Mouse (Mus musculus): ENCODE measurements around the gene Dohh. TPM values are rescaled to one million over a fixed set of nuclear protein-coding genes. Genes with fewer than 3 reads are reported as not detected.

Gene Dohh
- polyA plus RNA-seq, 1 experiment from 2014 or later = 68.9 TPM

- Histone ChIP-seq H3K4me2 (replicated peaks) (peak overlapping the region; percentile 87), H3K9me3 (ENCODE audit: control insufficient read depth, low read length) (no peaks in the 10 kb centered on the region), H3K27me3 (ENCODE audit: control insufficient read depth, insufficient read depth, low read length) (no peaks in the 10 kb centered on the region), H3K27ac (peak overlapping the region; percentile 74), H3K9ac (peak overlapping the region; percentile 90), H3K4me1 (replicated peaks; ENCODE audit: control insufficient read depth, insufficient read depth, low read length) (peaks cover 24% of the 10 kb centered on the region), H3K36me3 (replicated peaks; ENCODE audit: control insufficient read depth, insufficient read depth) (peaks cover 20% of the 10 kb centered on the region), H3K4me3 (replicated peaks; ENCODE audit: low read length) (peak overlapping the region; percentile 81)
- under 1% methylated on average over 46 of the region's 46 CpGs for WGBS
- peak; percentile 99 for DNase-seq (ENCODE audit: low spot score)
- ATAC-seq (ENCODE audit: low FRiP score) = peak; percentile 96
Measured at GRCm38 (mm10) chr10:81378553-81379182, 5.6 kb upstream of the Dohh start.

- peak overlapping the region; percentile 74 for H3K27ac ChIP-seq
- H3K4me2 ChIP-seq (replicated peaks) = peak overlapping the region; percentile 56
- no peaks in the 10 kb centered on the region for H3K9me3 ChIP-seq (ENCODE audit: control insufficient read depth, low read length)
- 65% methylated on average over 3 of the region's 3 CpGs for WGBS
- peak overlapping the region; percentile 81 for H3K4me3 ChIP-seq (replicated peaks; ENCODE audit: low read length)
- DNase-seq (ENCODE audit: low spot score) = no peak
- peaks cover 15% of the 10 kb centered on the region for H3K36me3 ChIP-seq (replicated peaks; ENCODE audit: control insufficient read depth, insufficient read depth)
- H3K27me3 ChIP-seq (ENCODE audit: control insufficient read depth, insufficient read depth, low read length) = no peaks in the 10 kb centered on the region
- H3K4me1 ChIP-seq (replicated peaks; ENCODE audit: control insufficient read depth, insufficient read depth, low read length) = peaks cover 24% of the 10 kb centered on the region
- H3K9ac ChIP-seq = peak overlapping the region; percentile 49
- no peak for ATAC-seq (ENCODE audit: low FRiP score)
Measured at GRCm38 (mm10) chr10:81379183-81379553, 5.1 kb upstream of the Dohh start.

- Histone ChIP-seq H3K27me3 (ENCODE audit: control insufficient read depth, insufficient read depth, low read length) (no peaks in the 10 kb centered on the region), H3K4me3 (replicated peaks; ENCODE audit: low read length) (no peak overlapping the region), H3K27ac (no peak overlapping the region), H3K9ac (no peak overlapping the region), H3K4me2 (replicated peaks) (no peak overlapping the region), H3K4me1 (replicated peaks; ENCODE audit: control insufficient read depth, insufficient read depth, low read length) (peaks cover 25% of the 10 kb centered on the region), H3K36me3 (replicated peaks; ENCODE audit: control insufficient read depth, insufficient read depth) (peaks cover 9% of the 10 kb centered on the region; the same call in 1 of the 2 replicates), H3K9me3 (ENCODE audit: control insufficient read depth, low read length) (no peaks in the 10 kb centered on the region)
- ATAC-seq (ENCODE audit: low FRiP score) = no peak
- no peak for DNase-seq (ENCODE audit: low spot score)
- WGBS = 92% methylated on average over 6 of the region's 6 CpGs
Measured at GRCm38 (mm10) chr10:81379809-81380378, 4.3 kb upstream of the Dohh start.

GRCm38 (mm10) chr10:81382039-81382438 lies 2.2 kb upstream of the Dohh start:
- Histone ChIP-seq H3K27me3 (ENCODE audit: control insufficient read depth, insufficient read depth, low read length) (no peaks in the 10 kb centered on the region), H3K27ac (no peak overlapping the region), H3K4me2 (replicated peaks) (no peak overlapping the region), H3K9me3 (ENCODE audit: control insufficient read depth, low read length) (no peaks in the 10 kb centered on the region), H3K4me3 (replicated peaks; ENCODE audit: low read length) (no peak overlapping the region), H3K36me3 (replicated peaks; ENCODE audit: control insufficient read depth, insufficient read depth) (peaks cover 10% of the 10 kb centered on the region), H3K4me1 (replicated peaks; ENCODE audit: control insufficient read depth, insufficient read depth, low read length) (peaks cover 20% of the 10 kb centered on the region), H3K9ac (no peak overlapping the region)
- DNase-seq (ENCODE audit: low spot score) (no peak), ATAC-seq (ENCODE audit: low FRiP score) (no peak)
- 88% methylated on average over 5 of the region's 5 CpGs for WGBS

- H3K27me3 ChIP-seq (ENCODE audit: control insufficient read depth, insufficient read depth, low read length) = no peaks in the 10 kb centered on the region
- 1% methylated on average over 19 of the region's 19 CpGs for WGBS
- peaks cover 30% of the 10 kb centered on the region for H3K36me3 ChIP-seq (replicated peaks; ENCODE audit: control insufficient read depth, insufficient read depth)
- peak overlapping the region; percentile 64 for H3K4me2 ChIP-seq (replicated peaks)
- H3K4me3 ChIP-seq (replicated peaks; ENCODE audit: low read length) = peak overlapping the region; percentile 85
- peak overlapping the region; percentile 83 for H3K9ac ChIP-seq
- peaks cover 10% of the 10 kb centered on the region for H3K4me1 ChIP-seq (replicated peaks; ENCODE audit: control insufficient read depth, insufficient read depth, low read length)
- peak; percentile 14; the same call in 1 of the 2 replicates for ATAC-seq (ENCODE audit: low FRiP score)
- H3K27ac ChIP-seq = peak overlapping the region; percentile 86
- no peaks in the 10 kb centered on the region for H3K9me3 ChIP-seq (ENCODE audit: control insufficient read depth, low read length)
- DNase-seq (ENCODE audit: low spot score) = no peak
Measured at GRCm38 (mm10) chr10:81384605-81384982, 366 bp downstream of the Dohh start.

GRCm38 (mm10) chr10:81385603-81386306 lies 1.5 kb downstream of the Dohh start:
- Histone ChIP-seq H3K27ac (no peak overlapping the region), H3K9me3 (ENCODE audit: control insufficient read depth, low read length) (no peaks in the 10 kb centered on the region), H3K4me1 (replicated peaks; ENCODE audit: control insufficient read depth, insufficient read depth, low read length) (peaks cover 10% of the 10 kb centered on the region), H3K4me2 (replicated peaks) (peak overlapping the region; percentile 64; the same call in 1 of the 2 replicates), H3K9ac (peak overlapping the region; percentile 83; the same call in 1 of the 2 replicates), H3K4me3 (replicated peaks; ENCODE audit: low read length) (peak overlapping the region; percentile 85), H3K36me3 (replicated peaks; ENCODE audit: control insufficient read depth, insufficient read depth) (peaks cover 30% of the 10 kb centered on the region), H3K27me3 (ENCODE audit: control insufficient read depth, insufficient read depth, low read length) (no peaks in the 10 kb centered on the region)
- no peak for ATAC-seq (ENCODE audit: low FRiP score)
- DNase-seq (ENCODE audit: low spot score) = no peak
- WGBS = 81% methylated on average over 22 of the region's 22 CpGs

- DNase-seq (ENCODE audit: low spot score) (no peak), ATAC-seq (ENCODE audit: low FRiP score) (no peak)
- peaks cover 35% of the 10 kb centered on the region for H3K36me3 ChIP-seq (replicated peaks; ENCODE audit: control insufficient read depth, insufficient read depth)
- no peak overlapping the region for H3K4me2 ChIP-seq (replicated peaks)
- no peak overlapping the region for H3K9ac ChIP-seq
- H3K4me1 ChIP-seq (replicated peaks; ENCODE audit: control insufficient read depth, insufficient read depth, low read length) = peaks cover 10% of the 10 kb centered on the region
- H3K27me3 ChIP-seq (ENCODE audit: control insufficient read depth, insufficient read depth, low read length) = no peaks in the 10 kb centered on the region
- no peak overlapping the region for H3K27ac ChIP-seq
- H3K9me3 ChIP-seq (ENCODE audit: control insufficient read depth, low read length) = no peaks in the 10 kb centered on the region
- 95% methylated on average over 20 of the region's 20 CpGs for WGBS
- H3K4me3 ChIP-seq (replicated peaks; ENCODE audit: low read length) = no peak overlapping the region
Measured at GRCm38 (mm10) chr10:81387716-81388115, 3.5 kb downstream of the Dohh start.

- WGBS = 85% methylated on average over 5 of the region's 5 CpGs
- H3K27me3 ChIP-seq (ENCODE audit: control insufficient read depth, insufficient read depth, low read length) = no peaks in the 10 kb centered on the region
- peaks cover 35% of the 10 kb centered on the region for H3K36me3 ChIP-seq (replicated peaks; ENCODE audit: control insufficient read depth, insufficient read depth)
- H3K4me3 ChIP-seq (replicated peaks; ENCODE audit: low read length) = no peak within 1 kb of the TSS
- DNase-seq (ENCODE audit: low spot score) (no peak), ATAC-seq (ENCODE audit: low FRiP score) (no peak)
- no peak within 1 kb of the TSS for H3K27ac ChIP-seq
- peaks cover 10% of the 10 kb centered on the region for H3K4me1 ChIP-seq (replicated peaks; ENCODE audit: control insufficient read depth, insufficient read depth, low read length)
- no peak within 1 kb of the TSS for H3K9ac ChIP-seq
- no peaks in the 10 kb centered on the region for H3K9me3 ChIP-seq (ENCODE audit: control insufficient read depth, low read length)
- H3K4me2 ChIP-seq (replicated peaks) = no peak within 1 kb of the TSS
Measured at GRCm38 (mm10) chr10:81388505-81389055, 4.4 kb downstream of the Dohh start, which contains the start of gene Gm48552. Gm48552 (plus strand) TSS chr10:81389005.

GRCm38 (mm10) chr10:81389373-81389772 lies 5.1 kb downstream of the Dohh start:
- no peak for ATAC-seq (ENCODE audit: low FRiP score)
- Histone ChIP-seq H3K36me3 (replicated peaks; ENCODE audit: control insufficient read depth, insufficient read depth) (peaks cover 35% of the 10 kb centered on the region), H3K4me2 (replicated peaks) (no peak overlapping the region), H3K4me3 (replicated peaks; ENCODE audit: low read length) (no peak overlapping the region), H3K9ac (no peak overlapping the region), H3K4me1 (replicated peaks; ENCODE audit: control insufficient read depth, insufficient read depth, low read length) (peaks cover 10% of the 10 kb centered on the region), H3K27ac (no peak overlapping the region), H3K9me3 (ENCODE audit: control insufficient read depth, low read length) (no peaks in the 10 kb centered on the region), H3K27me3 (ENCODE audit: control insufficient read depth, insufficient read depth, low read length) (no peaks in the 10 kb centered on the region)
- 31% methylated on average over 3 of the region's 3 CpGs for WGBS
- no peak for DNase-seq (ENCODE audit: low spot score)

Measured in hindbrain, embryonic 14.5 days (tissue).